Mouse (Mus musculus): ENCODE measurements at regions not wholly inside any gene's neighbourhood (a gene's known extent, or its start where the extent isn't known, plus 50 kb on each side); places are given as distances from the start of the nearest gene placed in this dataset.

- intact Hi-C loops (cut with DNase I): no loop called here
Observed at GRCm38 (mm10) chr8:76509201-76509600, 390.0 kb upstream of the Nr3c2 start.

GRCm38 (mm10) chr8:76514132-76514531 is 385.1 kb upstream of the Nr3c2 start:
- DNase-seq (ENCODE audit: extremely low spot score in 1 of 2, low spot score in 2 of 2): no peak
- intact Hi-C loops (cut with DNase I): no loop called here

More at GRCm38 (mm10) chr8:76509201-76509600, 390.0 kb upstream of the Nr3c2 start:
- DNase-seq (ENCODE audit: extremely low spot score in 1 of 2, low spot score in 2 of 2): no peak

- peak in 1 of 2 experiments; percentile 5 for DNase-seq (ENCODE audit: extremely low spot score in 1 of 2, low spot score in 2 of 2)
- intact Hi-C loops (cut with DNase I): no loop called here
Observed at GRCm38 (mm10) chr8:76538806-76539480, 360.3 kb upstream of the Nr3c2 start.

GRCm38 (mm10) chr8:76539638-76540037 is 359.6 kb upstream of the Nr3c2 start:
- DNase-seq (ENCODE audit: extremely low spot score in 1 of 2, low spot score in 2 of 2): no peak
- intact Hi-C loops (cut with DNase I): no loop called here

GRCm38 (mm10) chr8:76540611-76541010 is 358.6 kb upstream of the Nr3c2 start:
- no peak for DNase-seq (ENCODE audit: extremely low spot score in 1 of 2, low spot score in 2 of 2)
- intact Hi-C loops (cut with DNase I): no loop called here

- intact Hi-C loops (cut with DNase I): no loop called here
Observed at GRCm38 (mm10) chr8:76551681-76552080, 347.6 kb upstream of the Nr3c2 start.

GRCm38 (mm10) chr8:76601566-76601965 is 297.7 kb upstream of the Nr3c2 start:
- no peak for DNase-seq (ENCODE audit: extremely low spot score in 1 of 2, low spot score in 2 of 2)
- intact Hi-C loops (cut with DNase I): no loop called here

More at GRCm38 (mm10) chr8:76551681-76552080, 347.6 kb upstream of the Nr3c2 start:
- DNase-seq (ENCODE audit: extremely low spot score in 1 of 2, low spot score in 2 of 2): no peak

- no peak for DNase-seq (ENCODE audit: extremely low spot score in 1 of 2, low spot score in 2 of 2)
- intact Hi-C loops (cut with DNase I): no loop called here
Observed at GRCm38 (mm10) chr8:76618721-76619120, 280.5 kb upstream of the Nr3c2 start.

GRCm38 (mm10) chr8:76620853-76621252 is 278.4 kb upstream of the Nr3c2 start:
- no peak for DNase-seq (ENCODE audit: extremely low spot score in 1 of 2, low spot score in 2 of 2)
- intact Hi-C loops (cut with DNase I): no loop called here

- DNase-seq (ENCODE audit: extremely low spot score in 1 of 2, low spot score in 2 of 2): no peak
- intact Hi-C loops (cut with DNase I): no loop called here
Observed at GRCm38 (mm10) chr8:76633086-76633485, 266.2 kb upstream of the Nr3c2 start.
